Mouse (Mus musculus) kidney, adult 2 months (tissue): ENCODE results near the gene Dpp6. TPM values are rescaled to one million over a fixed set of nuclear protein-coding genes. Genes with fewer than 3 reads are reported as not detected.

Experiments used
- DNase-seq: peaks from one replicate; pipeline ENCODE4 v3.0.0; 2021
- H3K27ac ChIP-seq: fragments of 200-500 bp; 2 replicates; pipeline ENCODE4 v1.5.1; 2012; ENCODE audit warnings: low read depth, low read length, control low read depth, inconsistent platforms; ENCODE audit not compliant: insufficient read depth
- H3K27me3 ChIP-seq: fragments of 200-500 bp; replicated peaks from 2 replicates; pipeline ENCODE4 v1.6.1; 2012; ENCODE audit warnings: mild to moderate bottlenecking, moderate library complexity, low read length, inconsistent platforms; ENCODE audit not compliant: control insufficient read depth, insufficient read depth
- H3K36me3 ChIP-seq: fragments of 200-500 bp; 2 replicates; pipeline ENCODE4 v1.6.1; 2012; ENCODE audit warnings: mild to moderate bottlenecking, moderate library complexity, low read length, inconsistent platforms; ENCODE audit not compliant: control insufficient read depth, insufficient read depth
- H3K4me1 ChIP-seq: fragments of 200-500 bp; 2 replicates; pipeline ENCODE4 v1.6.1; 2011; ENCODE audit warnings: low read length; ENCODE audit not compliant: control insufficient read depth, insufficient read depth
- H3K4me3 ChIP-seq: fragments of 200-500 bp; 2 replicates; pipeline ENCODE4 v1.5.1; 2011; ENCODE audit warnings: mild to moderate bottlenecking, low read depth, low read length, control low read depth; ENCODE audit not compliant: insufficient read depth
- CTCF ChIP-seq: fragments of 200-500 bp; conservative IDR thresholded peaks from 2 replicates; pipeline ENCODE4 v1.5.1; 2011; ENCODE audit warnings: low read depth, mild to moderate bottlenecking, control low read depth, low read length, moderate library complexity, mixed read lengths; ENCODE audit not compliant: insufficient read depth, insufficient read length
- POLR2A ChIP-seq: fragments of 200-500 bp; IDR thresholded peaks from one replicate; pipeline ENCODE4 v1.6.1; 2011; ENCODE audit warnings: low read depth, low read length, control low read depth
- WGBS: fragments of 180-500 bp; shearing (Covaris S2); methylation state at CpG from one replicate; pipeline ENCODE4 v1.1.7; 2018; 5-methylcytosine and 5-hydroxymethylcytosine counted together
- polyA plus RNA-seq: library from polyadenylated mRNA; depleted of rRNA; stranded (reverse); fragments of >200 nt; gene quantifications from 2 replicates; pipeline ENCODE4 v1.2.3, GENCODE M21; 2012

The Dpp6 gene
- polyA plus RNA-seq, 1 experiment = 0.61 TPM

DNA sequence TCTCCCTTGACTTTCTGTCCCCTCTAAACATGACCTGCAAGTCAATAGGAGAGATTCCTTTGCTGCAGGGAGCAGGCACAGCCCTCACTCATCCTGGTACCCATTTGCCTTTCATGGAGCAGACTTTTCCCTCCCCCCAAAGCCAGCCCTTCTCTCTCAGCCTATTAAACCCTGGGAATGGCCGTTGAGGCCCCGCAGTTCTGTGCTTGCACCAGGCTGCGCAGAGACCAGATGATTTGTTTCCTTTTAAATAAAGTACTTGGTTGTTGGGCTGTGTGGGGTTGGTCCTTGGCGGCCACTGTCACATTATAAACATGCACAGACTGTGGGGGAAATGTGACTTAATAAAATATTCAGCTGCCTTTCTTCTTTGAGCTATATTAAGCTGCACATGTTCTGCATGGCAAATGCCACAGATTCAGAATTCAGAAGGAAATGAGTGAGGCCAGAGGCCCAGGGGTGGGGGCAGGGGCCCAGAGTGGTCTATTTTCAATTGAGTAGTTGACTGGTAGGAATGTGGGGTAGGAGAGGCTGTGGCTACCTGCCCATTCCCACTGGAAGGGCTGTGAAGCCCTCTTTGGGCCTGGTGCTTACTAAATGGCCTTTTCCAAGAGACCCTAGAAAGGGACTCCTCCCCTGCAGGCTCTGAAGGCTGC, 489.6 kb downstream of the Dpp6 start:
- H3K27ac ChIP-seq = no peak overlapping the region
- no peaks in the 10 kb centered on the region for H3K4me1 ChIP-seq
- TF ChIP-seq CTCF = no peak
- TF ChIP-seq POLR2A = no peak
- WGBS = 42% methylated on average over 4 of the region's 4 CpGs
- no peaks in the 10 kb centered on the region for H3K36me3 ChIP-seq
- no peaks in the 10 kb centered on the region for H3K27me3 ChIP-seq
- no peak overlapping the region for H3K4me3 ChIP-seq
- DNase-seq = no peak

DNA sequence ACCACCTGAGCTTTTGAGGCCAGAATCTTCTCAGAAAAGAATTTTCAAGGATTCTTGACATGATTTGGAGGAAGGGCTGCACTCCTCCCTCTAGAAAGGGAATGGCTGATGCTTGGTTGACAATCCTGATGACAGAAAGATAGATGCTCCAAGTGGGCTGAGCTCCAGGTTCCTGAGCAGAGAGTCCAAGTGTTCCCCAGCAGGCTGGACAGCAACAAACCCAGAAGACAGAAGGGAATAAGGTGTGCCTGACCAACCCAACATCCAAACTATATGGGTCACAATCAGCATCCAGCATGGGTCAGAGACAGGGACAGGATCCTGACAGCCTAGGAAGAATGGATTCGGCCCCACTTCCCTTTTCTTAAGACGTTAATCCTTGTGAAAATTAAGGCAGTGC, 493.2 kb downstream of the Dpp6 start:
- no peaks in the 10 kb centered on the region for H3K27me3 ChIP-seq
- 66% methylated on average over 2 of the region's 2 CpGs for WGBS
- TF ChIP-seq POLR2A (no peak), CTCF (no peak)
- no peak overlapping the region for H3K4me3 ChIP-seq
- no peaks in the 10 kb centered on the region for H3K4me1 ChIP-seq
- H3K27ac ChIP-seq = no peak overlapping the region
- H3K36me3 ChIP-seq = no peaks in the 10 kb centered on the region
- DNase-seq = no peak

DNA sequence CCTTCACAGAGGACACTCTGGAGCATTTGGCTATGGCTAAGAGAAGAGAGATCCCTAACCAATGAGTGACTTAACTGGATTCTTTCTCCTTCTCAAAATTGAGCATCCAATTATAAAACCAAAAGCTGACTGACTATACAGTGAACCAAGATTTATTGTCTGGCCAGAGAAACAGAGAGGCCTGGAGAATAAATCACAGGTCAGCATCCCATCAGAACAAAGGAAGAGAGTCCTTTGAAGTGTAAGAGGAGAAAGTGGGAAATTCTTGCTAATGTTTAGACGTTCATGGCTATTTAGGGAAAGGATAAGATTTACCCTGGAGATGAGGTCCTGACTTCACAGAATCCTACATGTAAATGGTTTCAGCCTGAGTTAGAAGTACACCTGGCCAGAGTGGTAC, 499.7 kb downstream of the Dpp6 start:
- Histone ChIP-seq H3K36me3 (no peaks in the 10 kb centered on the region), H3K27ac (no peak overlapping the region), H3K4me3 (no peak overlapping the region), H3K4me1 (no peaks in the 10 kb centered on the region), H3K27me3 (no peaks in the 10 kb centered on the region)
- DNase-seq = no peak
- TF ChIP-seq POLR2A = no peak
- TF ChIP-seq CTCF = no peak
- 12% methylated on average over 1 of the region's 1 CpGs for WGBS

DNA sequence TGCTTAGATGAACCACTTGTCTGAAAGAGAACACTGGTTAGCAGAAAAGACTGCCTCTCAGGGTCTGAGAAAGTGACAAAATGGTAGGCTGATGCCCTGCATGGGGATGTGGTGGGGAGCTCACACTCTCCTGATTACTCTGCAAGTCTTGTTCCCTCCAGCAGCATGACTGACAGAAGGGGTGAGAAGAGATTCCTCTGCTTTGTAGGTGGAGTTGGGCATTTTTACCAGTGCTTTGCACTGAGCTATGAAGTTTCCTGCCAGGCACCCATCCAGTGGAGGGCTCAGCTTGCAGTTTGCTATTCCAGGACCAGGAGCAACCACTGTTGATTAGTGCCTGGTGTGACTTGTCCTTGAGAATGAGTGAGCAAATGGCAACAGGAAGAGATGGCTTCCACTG, 500.3 kb downstream of the Dpp6 start:
- Histone ChIP-seq H3K36me3 (no peaks in the 10 kb centered on the region), H3K27me3 (no peaks in the 10 kb centered on the region), H3K4me1 (no peaks in the 10 kb centered on the region), H3K27ac (no peak overlapping the region), H3K4me3 (no peak overlapping the region)
- DNase-seq = no peak
- TF ChIP-seq CTCF (no peak), POLR2A (no peak)

DNA sequence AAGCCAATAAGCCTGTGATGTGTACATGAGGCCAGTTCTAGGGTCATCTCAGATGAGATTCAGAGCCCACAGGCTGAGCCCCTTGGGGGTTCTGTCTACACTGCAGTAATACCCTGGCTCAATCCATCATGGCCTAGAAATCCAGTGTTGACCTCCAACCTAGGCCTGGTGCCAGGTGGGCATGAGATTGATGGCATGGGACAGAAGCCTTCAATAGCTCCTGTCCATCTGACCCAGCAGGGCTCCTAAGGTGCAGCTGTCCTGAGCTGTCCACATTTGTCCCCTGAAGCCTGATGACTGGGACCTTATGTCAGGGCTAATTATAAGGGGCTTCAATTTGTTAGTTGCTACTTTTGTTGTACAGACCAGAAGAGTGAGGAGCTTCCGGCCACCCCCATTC, 500.8 kb downstream of the Dpp6 start:
- no peak overlapping the region for H3K27ac ChIP-seq
- H3K36me3 ChIP-seq = no peaks in the 10 kb centered on the region
- no peaks in the 10 kb centered on the region for H3K27me3 ChIP-seq
- DNase-seq = no peak
- H3K4me3 ChIP-seq = no peak overlapping the region
- WGBS = 87% methylated on average over 1 of the region's 1 CpGs
- H3K4me1 ChIP-seq = no peaks in the 10 kb centered on the region
- TF ChIP-seq POLR2A = no peak
- no peak for TF ChIP-seq CTCF

DNA sequence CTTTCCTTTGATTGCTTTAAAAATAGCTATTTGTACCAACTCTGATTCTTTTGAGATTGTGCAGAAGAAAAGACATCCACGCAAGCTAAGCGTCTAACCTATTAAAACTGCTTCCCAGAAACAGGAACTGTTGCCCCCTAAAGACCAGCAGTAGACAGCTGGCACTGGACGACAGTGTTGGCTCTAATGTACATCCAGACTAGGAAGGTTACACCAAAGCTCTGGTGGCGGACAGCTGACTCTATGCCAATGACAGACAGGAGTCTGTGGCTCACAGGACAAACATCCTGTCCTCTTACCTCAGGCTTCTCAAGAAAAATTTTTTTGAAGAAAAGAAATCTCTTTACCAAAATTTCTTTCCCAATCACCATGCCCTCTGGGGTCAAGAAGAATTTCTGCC, 502.7 kb downstream of the Dpp6 start:
- no peak for DNase-seq
- TF ChIP-seq POLR2A (no peak), CTCF (no peak)
- no peaks in the 10 kb centered on the region for H3K36me3 ChIP-seq
- no peaks in the 10 kb centered on the region for H3K27me3 ChIP-seq
- no peak overlapping the region for H3K4me3 ChIP-seq
- WGBS = 79% methylated on average over 4 of the region's 4 CpGs
- no peaks in the 10 kb centered on the region for H3K4me1 ChIP-seq
- no peak overlapping the region for H3K27ac ChIP-seq

DNA sequence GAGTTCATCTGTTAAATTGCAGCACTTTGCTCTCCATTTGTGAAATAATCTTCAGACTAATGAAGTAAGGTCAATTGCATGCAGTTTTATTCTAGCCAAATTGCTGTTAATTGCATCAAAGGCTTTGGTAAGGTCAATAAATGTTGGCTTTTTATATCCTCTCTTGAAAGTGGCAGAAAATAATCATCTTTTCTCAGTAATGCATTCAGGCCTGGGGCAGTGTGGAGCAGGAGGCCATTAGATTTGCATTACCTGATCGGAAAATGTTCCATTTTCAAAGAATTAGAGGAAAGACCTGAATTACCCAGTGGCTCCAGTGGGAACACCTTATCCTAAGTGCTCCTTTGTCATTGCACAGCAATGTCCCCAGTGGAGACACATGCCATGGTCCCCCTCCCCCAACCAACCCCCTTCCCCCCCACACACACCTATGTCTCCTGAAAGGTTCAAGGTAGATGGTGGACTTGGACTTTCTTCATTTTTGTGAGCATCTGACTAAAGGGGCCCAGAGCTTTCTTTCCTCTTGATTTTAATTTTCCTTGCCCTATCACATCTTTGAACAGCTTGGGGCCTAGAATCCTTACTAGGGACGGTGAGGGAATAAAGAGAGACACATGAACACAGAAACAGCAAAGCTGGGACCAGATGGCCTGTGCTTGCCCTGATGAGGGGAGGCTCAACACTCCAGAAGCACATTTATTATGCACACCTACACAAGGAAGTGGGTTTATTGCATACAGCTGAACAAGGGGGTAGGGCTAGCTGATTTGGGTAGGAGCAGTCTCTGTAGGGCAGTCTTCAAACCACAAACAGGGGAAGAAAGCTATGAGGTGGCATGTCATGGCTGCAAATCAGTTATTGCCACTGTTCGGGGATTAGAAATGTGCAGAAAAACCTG, 506.1 kb downstream of the Dpp6 start:
- H3K36me3 ChIP-seq = no peaks in the 10 kb centered on the region
- no peak for TF ChIP-seq POLR2A
- TF ChIP-seq CTCF = no peak
- H3K4me1 ChIP-seq = no peaks in the 10 kb centered on the region
- 70% methylated on average over 3 of the region's 3 CpGs for WGBS
- no peak overlapping the region for H3K27ac ChIP-seq
- H3K4me3 ChIP-seq = no peak overlapping the region
- no peak for DNase-seq
- no peaks in the 10 kb centered on the region for H3K27me3 ChIP-seq
